In the genomic region with DNA sequence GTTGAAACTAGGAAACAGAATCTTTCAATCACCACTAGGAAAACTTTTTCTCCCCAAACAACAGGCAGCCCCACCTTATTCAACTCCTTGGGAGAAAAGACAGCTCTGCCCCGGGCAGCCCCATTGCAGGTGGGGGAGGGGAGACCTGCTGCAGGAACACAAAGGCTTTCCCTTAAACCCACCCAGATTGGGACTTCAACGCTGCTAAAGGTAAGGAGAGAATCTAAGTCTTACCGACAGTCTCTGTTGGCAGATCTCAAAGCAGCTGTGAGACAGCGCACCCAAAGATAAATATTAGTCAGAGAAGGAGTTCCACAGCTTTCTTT, we compare ENCODE assay signal across 9 mouse cellular contexts. TPM values are rescaled to one million over a fixed set of nuclear protein-coding genes. Genes with fewer than 3 reads are reported as not detected.
A peak's percentile ranks its signal among the peaks of the same experiment; 100 is the strongest.
DNase-seq lines count a peak whose midpoint lies in the region; ATAC-seq and TF ChIP-seq lines count a peak whose summit lies in the region.
"Had no signal": no experiment of that assay in that cellular context is flagged by ENCODE, and none has a peak within 500 bp of the region (broad histone marks: within the 10 kb centered on the region; RNA-seq: fewer than 3 reads in every experiment).

No protein-coding gene starts in this region.

- no peaks in the 10 kb centered on the region for H3K79me2 ChIP-seq in heart, adult 2 months (replicated peaks; ENCODE audit: control insufficient read depth, insufficient read depth, low read length)

- no peak overlapping the region for H3K27ac ChIP-seq in heart, embryonic 13.5 days (replicated peaks)
- H3K27ac ChIP-seq in heart, adult 2 months = no peak overlapping the region
- H3K27ac ChIP-seq in limb, embryonic 13.5 days = no peak overlapping the region

- no peak for TF ChIP-seq EP300 in heart, adult 2 months (IDR thresholded peaks at IDR 0.05; ENCODE audit: insufficient read depth, low read depth, low read length)

- H3K4me2 ChIP-seq in heart, embryonic 13.5 days = peak overlapping the region; percentile 48
- peak overlapping the region; percentile 55 for H3K4me2 ChIP-seq in limb, embryonic 13.5 days (replicated peaks)

- intact Hi-C loops in heart, adult 2 months (cut with DNase I) = no loop called here

- TF ChIP-seq POLR2A in heart, adult 2 months (IDR thresholded peaks at IDR 0.05; ENCODE audit: insufficient read depth, low read depth, low read length) = no peak

- no peak for TF ChIP-seq CTCF in heart, adult 2 months (IDR thresholded peaks at IDR 0.05)

- H3K36me3 ChIP-seq in heart, embryonic 13.5 days = no peaks in the 10 kb centered on the region
- no peaks in the 10 kb centered on the region for H3K36me3 ChIP-seq in heart, adult 2 months (ENCODE audit: control insufficient read depth, insufficient read depth, low read length)
- no peaks in the 10 kb centered on the region for H3K36me3 ChIP-seq in limb, embryonic 13.5 days

- no peak for DNase-seq in heart, adult 2 months
- peak; percentile 6 for DNase-seq in urinary bladder, postnatal 14 days (ENCODE audit: low spot score)
- DNase-seq in urinary bladder, adult 18-20 months (ENCODE audit: low spot score in 2 of 2) = no peak
- DNase-seq in yolk sac, embryonic 10.5 days (ENCODE audit: low spot score) = peak; percentile 33
- DNase-seq in right cerebral cortex, postnatal 36 days (ENCODE audit: low spot score in 2 of 2) = no peak
- DNase-seq in ovary, postnatal 10 days (ENCODE audit: low spot score) = no peak

- peak overlapping the region; percentile 8; the same call in 1 of the 2 replicates for H3K9ac ChIP-seq in heart, embryonic 13.5 days
- no peak overlapping the region for H3K9ac ChIP-seq in heart, adult 2 months (ENCODE audit: low read depth, low read length)
- peak overlapping the region; percentile 51 for H3K9ac ChIP-seq in limb, embryonic 13.5 days

- no peaks in the 10 kb centered on the region for H3K4me1 ChIP-seq in heart, embryonic 13.5 days
- H3K4me1 ChIP-seq in heart, adult 2 months (ENCODE audit: control insufficient read depth, insufficient read depth, low read length) = no peaks in the 10 kb centered on the region
- H3K4me1 ChIP-seq in limb, embryonic 13.5 days = 0 out of 2 replicates have a peak, but pooled peaks cover 5% of the 10 kb centered on the region

- H3K27me3 ChIP-seq in heart, embryonic 13.5 days (replicated peaks) = no peaks in the 10 kb centered on the region
- no peaks in the 10 kb centered on the region for H3K27me3 ChIP-seq in heart, adult 2 months (ENCODE audit: control insufficient read depth, insufficient read depth, low read length)
- H3K27me3 ChIP-seq in limb, embryonic 13.5 days = no peaks in the 10 kb centered on the region
- H3K27me3 ChIP-seq: CH12.LX had no signal

- 11% methylated on average over 4 of the region's 4 CpGs for WGBS in heart, embryonic 13.5 days
- 27% methylated on average over 4 of the region's 4 CpGs for whole genome bisulfite sequencing in heart, adult 2 months
- 10% methylated on average over 4 of the region's 4 CpGs for WGBS in limb, embryonic 13.5 days

- peak overlapping the region; percentile 9 for H3K4me3 ChIP-seq in heart, embryonic 13.5 days
- H3K4me3 ChIP-seq in heart, adult 2 months = no peak overlapping the region
- peak overlapping the region; percentile 19 for H3K4me3 ChIP-seq in limb, embryonic 13.5 days

- no peak for ATAC-seq in heart, embryonic 13.5 days (ENCODE audit: extremely low read depth, insufficient number of reproducible peaks, low FRiP score, low TSS enrichment)
- ATAC-seq in limb, embryonic 13.5 days (ENCODE audit: low FRiP score, low read depth) = peak; percentile 87

- no peaks in the 10 kb centered on the region for H3K9me3 ChIP-seq in heart, embryonic 13.5 days
- H3K9me3 ChIP-seq in limb, embryonic 13.5 days = no peaks in the 10 kb centered on the region

RNA-seq across cellular contexts. Expression of a gene that starts 41.7 kb away (rescaled TPM):
- polyA plus RNA-seq in heart, embryonic 13.5 days (2015; fragmentation: Nextera tagmentation; extraction: Ambion mirVana) = not detected in 2 replicates
- not detected for total RNA-seq in heart, adult 2 months (2021)
- polyA plus RNA-seq in heart, adult 2 months (2012; rRNA removed) = not detected in 2 replicates
- not detected in 2 replicates for polyA plus RNA-seq in limb, embryonic 13.5 days (2015; fragmentation: Nextera tagmentation; extraction: Ambion mirVana)
- total RNA-seq: CH12.LX had no signal

Comparison
In these comparisons a context has a peak if more than half of its experiments do, and no peak if none do; other contexts are left out.
1. DNase-seq: peak in urinary bladder, postnatal 14 days (single experiment) and yolk sac, embryonic 10.5 days (single experiment); none in heart, adult 2 months (0 of 2), urinary bladder, adult 18-20 months (0 of 2), right cerebral cortex, postnatal 36 days (0 of 2) and ovary, postnatal 10 days (single experiment).